Mouse (Mus musculus) stomach, postnatal 0 days (tissue): ENCODE results near the gene Tpi1.

ENCODE experiments used
- CTCF ChIP-seq: IDR thresholded peaks from 2 replicates; pipeline ENCODE4 v1.5.1; 2016; ENCODE audit warnings: antibody characterized with exemption, low read depth, mild to moderate bottlenecking, moderate library complexity
- EP300 ChIP-seq: optimal IDR thresholded peaks from 2 replicates; pipeline ENCODE3; 2016; ENCODE audit warnings: antibody characterized with exemption

GRCm38 (mm10) chr6:124796200-124796599 lies 17.9 kb downstream of the Tpi1 start:
- TF ChIP-seq CTCF, result no peak
- TF ChIP-seq EP300, result peak; percentile 72
